Mouse (Mus musculus) heart, adult 2 months (tissue): ENCODE measurements around the gene Srgap3. TPM values are rescaled to one million over a fixed set of nuclear protein-coding genes. Genes with fewer than 3 reads are reported as not detected.

Source experiments
- DNase-seq, 2 experiments: peaks; one replicate each; pipeline ENCODE4 v3.0.0; 2021
- H3K27ac ChIP-seq: fragments of 200-600 bp; 2 replicates; pipeline ENCODE4 v1.8.1; 2022
- H3K27me3 ChIP-seq: fragments of 200-500 bp; 2 replicates; pipeline ENCODE4 v1.6.1; 2012; ENCODE audit warnings: mild to moderate bottlenecking, low read length, inconsistent platforms, mixed read lengths; ENCODE audit not compliant: control insufficient read depth, insufficient read depth
- H3K36me3 ChIP-seq: fragments of 200-500 bp; 2 replicates; pipeline ENCODE4 v1.6.1; 2012; ENCODE audit warnings: low read length, inconsistent platforms; ENCODE audit not compliant: control insufficient read depth, insufficient read depth
- H3K4me1 ChIP-seq: fragments of 200-500 bp; 2 replicates; pipeline ENCODE4 v1.6.1; 2011; ENCODE audit warnings: low read length; ENCODE audit not compliant: control insufficient read depth, insufficient read depth
- H3K4me3 ChIP-seq: fragments of 200-600 bp; 2 replicates; pipeline ENCODE4 v1.8.1; 2022
- H3K79me2 ChIP-seq: fragments of 200-500 bp; replicated peaks from 2 replicates; pipeline ENCODE4 v1.6.1; 2012; ENCODE audit warnings: mild to moderate bottlenecking, inconsistent platforms, low read length, moderate library complexity, mixed read lengths; ENCODE audit not compliant: control insufficient read depth, insufficient read depth
- H3K9ac ChIP-seq: fragments of 200-500 bp; 2 replicates; pipeline ENCODE4 v1.6.1; 2012; ENCODE audit warnings: low read depth, mild to moderate bottlenecking, control low read depth, inconsistent platforms, low read length, mixed read lengths
- CTCF ChIP-seq: fragments of 200-600 bp; IDR thresholded peaks from 2 replicates; pipeline ENCODE4 v1.8.1; 2022; ENCODE audit warnings: antibody characterized with exemption, mild to moderate bottlenecking, moderate library complexity
- EP300 ChIP-seq: fragments of 200-500 bp; IDR thresholded peaks from 2 replicates; pipeline ENCODE4 v1.6.1; 2011; ENCODE audit warnings: low read depth, low read length, control low read depth; ENCODE audit not compliant: insufficient read depth
- POLR2A ChIP-seq: fragments of 200-500 bp; IDR thresholded peaks from 2 replicates; pipeline ENCODE4 v1.6.1; 2011; ENCODE audit warnings: mild to moderate bottlenecking, low read depth, low read length, control low read depth; ENCODE audit not compliant: insufficient read depth
- WGBS: fragments of 180-500 bp; shearing (Covaris S2); methylation state at CpG from one replicate; pipeline ENCODE4 v1.1.7; 2018; 5-methylcytosine and 5-hydroxymethylcytosine counted together
- intact Hi-C: fragments of 180-260 bp; cut with DNase I; formaldehyde crosslinking; loops from one replicate; pipeline ENCODE4 v1.15.1; 2025
- polyA plus RNA-seq: library from polyadenylated mRNA; depleted of rRNA; stranded (reverse); fragments of >200 nt; gene quantifications from 2 replicates; pipeline ENCODE4 v1.2.3, GENCODE M21; 2012
- total RNA-seq, 2 experiments: library from RNA; stranded (reverse); gene quantifications; 2 replicates each; pipeline ENCODE4 v1.2.3; 2021

Gene Srgap3
- total and polyA plus RNA-seq, 3 experiments = 0.42 to 1.4 (median 0.61) TPM

DNA sequence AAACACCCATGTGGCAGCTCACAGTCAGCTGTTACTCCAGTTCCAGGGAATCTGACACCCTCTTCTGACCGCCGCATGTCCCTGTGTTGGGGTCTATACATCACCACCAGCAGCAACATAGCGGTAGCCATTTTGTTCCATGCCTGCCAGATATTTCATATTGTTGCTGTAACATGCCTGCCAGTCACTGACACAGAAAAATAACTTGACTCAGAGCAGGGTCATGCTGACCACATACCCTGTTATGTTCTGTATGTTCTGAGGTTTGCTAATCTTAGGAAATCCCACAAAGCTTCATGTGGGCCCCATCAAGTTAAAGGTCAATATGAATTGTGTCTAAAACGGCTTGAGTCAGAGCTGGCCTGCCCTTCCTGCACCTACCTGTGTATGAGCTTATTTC is 30.2 kb upstream of the Srgap3 start:
- TF ChIP-seq CTCF = no peak
- TF ChIP-seq POLR2A = no peak
- no peak for TF ChIP-seq EP300
- 87% methylated on average over 4 of the region's 4 CpGs for WGBS

DNA sequence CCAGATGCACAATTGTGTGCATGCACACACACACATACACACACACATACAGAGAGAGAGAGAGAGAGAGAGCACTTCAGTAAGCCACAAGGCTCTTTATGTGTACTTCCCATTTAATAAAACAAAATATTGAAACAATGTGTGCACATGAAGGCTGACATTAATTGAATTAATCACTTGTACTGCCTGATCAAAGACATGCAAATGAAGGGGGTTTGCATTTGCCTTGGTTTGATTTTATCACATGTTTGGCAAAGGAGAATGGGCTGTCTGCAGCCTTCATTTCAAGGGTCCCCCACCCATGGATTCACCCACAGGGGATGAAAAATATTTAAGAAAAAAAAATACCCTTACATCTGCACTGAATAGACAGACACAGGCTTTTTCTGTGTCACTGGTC is 29.5 kb upstream of the Srgap3 start:
- Histone ChIP-seq H3K27ac (no peak overlapping the region), H3K79me2 (no peaks in the 10 kb centered on the region), H3K9ac (no peak overlapping the region), H3K4me3 (no peak overlapping the region), H3K4me1 (no peaks in the 10 kb centered on the region), H3K36me3 (no peaks in the 10 kb centered on the region), H3K27me3 (no peaks in the 10 kb centered on the region)
- no peak for DNase-seq
- intact Hi-C loops = no loop called here
- no peak for TF ChIP-seq POLR2A
- TF ChIP-seq EP300 = no peak
- no peak for TF ChIP-seq CTCF

More for the DNA sequence above, 30.2 kb upstream of the Srgap3 start:
- no peaks in the 10 kb centered on the region for H3K27me3 ChIP-seq
- no peaks in the 10 kb centered on the region for H3K36me3 ChIP-seq
- H3K79me2 ChIP-seq = no peaks in the 10 kb centered on the region
- no peaks in the 10 kb centered on the region for H3K4me1 ChIP-seq
- H3K27ac ChIP-seq = no peak overlapping the region
- H3K4me3 ChIP-seq = no peak overlapping the region
- H3K9ac ChIP-seq = no peak overlapping the region
- DNase-seq = no peak
- intact Hi-C loops = no loop called here

DNA sequence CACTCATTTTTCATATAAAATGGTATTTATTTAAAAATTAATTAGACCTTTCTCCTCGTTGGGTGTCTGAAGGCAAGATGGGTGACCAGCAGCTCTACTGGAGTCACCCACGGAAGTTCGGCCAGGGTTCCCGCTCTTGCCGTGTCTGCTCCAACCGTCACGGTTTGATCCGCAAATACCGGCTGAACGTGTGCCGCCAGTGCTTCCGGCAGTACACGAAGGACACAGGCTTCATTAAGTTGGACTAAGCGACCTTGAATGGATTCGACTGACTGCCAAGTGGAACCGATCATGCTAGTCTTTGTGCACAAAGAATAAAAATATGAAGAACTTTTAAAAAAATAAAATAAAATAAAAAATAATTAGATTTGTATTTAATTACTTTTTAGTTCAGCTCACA is 29.1 kb upstream of the Srgap3 start:
- H3K4me3 ChIP-seq = no peak overlapping the region
- intact Hi-C loops = no loop called here
- H3K4me1 ChIP-seq = no peaks in the 10 kb centered on the region
- H3K79me2 ChIP-seq = no peaks in the 10 kb centered on the region
- DNase-seq = no peak
- H3K27me3 ChIP-seq = no peaks in the 10 kb centered on the region
- no peak overlapping the region for H3K9ac ChIP-seq
- TF ChIP-seq POLR2A (no peak), EP300 (no peak), CTCF (no peak)
- H3K36me3 ChIP-seq = no peaks in the 10 kb centered on the region
- H3K27ac ChIP-seq = no peak overlapping the region
- 92% methylated on average over 16 of the region's 16 CpGs for WGBS

DNA sequence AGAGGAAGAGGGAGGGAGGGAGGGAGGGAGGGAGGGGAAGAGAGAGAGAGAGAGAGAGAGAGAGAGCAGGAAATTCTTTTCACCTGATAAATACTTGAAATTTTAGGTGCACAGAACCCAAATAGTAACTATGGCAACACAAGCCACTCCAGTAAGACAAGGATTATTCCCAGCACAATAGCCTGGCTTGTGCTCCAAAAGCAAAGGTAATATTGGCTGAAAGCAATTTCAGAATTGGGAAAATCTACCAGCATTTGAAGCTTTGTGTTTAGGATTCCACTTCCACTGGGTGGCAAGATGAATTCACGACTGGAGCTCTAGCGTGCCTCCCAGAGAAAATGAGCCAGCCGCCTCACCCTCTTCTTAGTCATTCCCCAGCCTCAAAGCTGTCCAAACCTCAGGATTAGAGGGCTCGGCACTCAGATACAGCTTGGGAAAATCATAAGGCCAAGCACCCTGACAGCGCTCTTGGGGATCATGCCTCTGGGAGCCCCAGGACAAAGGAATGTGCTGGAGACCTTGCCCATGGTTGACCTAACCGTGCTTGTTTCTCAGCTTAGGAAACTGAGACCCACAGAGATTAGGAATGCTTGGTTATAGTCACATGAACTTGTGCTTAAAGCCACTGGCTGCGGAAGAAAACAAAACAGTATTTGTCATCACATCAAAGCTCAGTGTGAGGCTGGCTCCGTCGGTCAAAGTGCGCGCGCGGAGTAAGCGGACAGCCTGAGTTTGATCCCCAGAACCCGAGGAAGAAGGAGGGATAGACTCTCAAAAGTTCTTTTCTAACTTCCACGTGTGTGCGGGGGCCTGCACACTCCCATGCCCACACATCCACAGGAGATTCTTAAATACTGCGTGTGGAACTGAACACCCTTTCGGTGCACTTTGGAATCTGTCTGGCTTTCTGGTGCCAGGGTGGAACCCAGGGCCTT is 27.0 kb upstream of the Srgap3 start:
- Histone ChIP-seq H3K79me2 (no peaks in the 10 kb centered on the region), H3K27me3 (no peaks in the 10 kb centered on the region), H3K27ac (no peak overlapping the region), H3K4me3 (no peak overlapping the region), H3K9ac (no peak overlapping the region), H3K36me3 (no peaks in the 10 kb centered on the region), H3K4me1 (no peaks in the 10 kb centered on the region)
- intact Hi-C loops = no loop called here
- 69% methylated on average over 19 of the region's 19 CpGs for WGBS
- DNase-seq = no peak
- TF ChIP-seq CTCF (no peak), POLR2A (no peak), EP300 (no peak)

DNA sequence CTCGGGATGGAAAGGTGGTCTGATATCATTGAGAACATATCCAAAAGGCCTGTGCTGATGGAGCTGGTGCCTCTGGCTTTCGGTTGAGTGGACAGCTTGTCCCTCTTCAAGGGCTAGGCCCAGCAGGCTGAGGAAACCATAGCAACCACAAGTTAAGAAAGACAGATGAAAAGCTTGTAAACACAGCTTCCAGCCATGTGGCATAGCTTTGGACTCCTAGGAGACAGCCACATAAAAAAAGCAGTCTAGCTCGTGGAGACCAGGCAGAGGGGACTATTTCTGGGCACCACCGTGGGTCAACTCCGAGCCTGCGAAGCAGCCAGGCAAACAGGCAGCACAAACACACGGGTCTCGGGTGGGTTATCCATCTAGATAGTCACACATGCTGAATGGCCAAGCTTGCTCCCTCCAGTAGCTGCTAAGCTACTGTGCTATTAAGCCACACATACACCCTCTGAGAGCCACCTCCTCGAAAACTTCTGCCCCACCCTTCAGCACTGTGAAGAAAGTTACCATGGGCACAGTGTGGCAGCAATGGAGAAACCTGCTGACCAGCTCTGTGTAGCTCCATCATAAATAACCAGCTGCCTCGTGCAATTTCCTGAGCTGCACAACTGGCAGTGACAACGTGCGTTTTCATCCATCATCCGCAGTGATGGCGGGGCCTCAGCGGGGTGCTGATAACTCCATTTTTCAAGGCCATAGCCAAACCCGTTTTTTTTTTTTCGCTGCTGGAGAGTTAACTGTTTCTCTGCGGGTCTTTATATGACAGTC is 26.0 kb upstream of the Srgap3 start:
- no peaks in the 10 kb centered on the region for H3K4me1 ChIP-seq
- no peak overlapping the region for H3K9ac ChIP-seq
- no peak for TF ChIP-seq CTCF
- no peak for TF ChIP-seq EP300
- no peak for TF ChIP-seq POLR2A
- no peak for DNase-seq
- intact Hi-C loops = no loop called here
- 38% methylated on average over 18 of the region's 18 CpGs for WGBS
- H3K27ac ChIP-seq = no peak overlapping the region
- no peaks in the 10 kb centered on the region for H3K27me3 ChIP-seq
- H3K36me3 ChIP-seq = no peaks in the 10 kb centered on the region
- H3K79me2 ChIP-seq = no peaks in the 10 kb centered on the region
- no peak overlapping the region for H3K4me3 ChIP-seq

DNA sequence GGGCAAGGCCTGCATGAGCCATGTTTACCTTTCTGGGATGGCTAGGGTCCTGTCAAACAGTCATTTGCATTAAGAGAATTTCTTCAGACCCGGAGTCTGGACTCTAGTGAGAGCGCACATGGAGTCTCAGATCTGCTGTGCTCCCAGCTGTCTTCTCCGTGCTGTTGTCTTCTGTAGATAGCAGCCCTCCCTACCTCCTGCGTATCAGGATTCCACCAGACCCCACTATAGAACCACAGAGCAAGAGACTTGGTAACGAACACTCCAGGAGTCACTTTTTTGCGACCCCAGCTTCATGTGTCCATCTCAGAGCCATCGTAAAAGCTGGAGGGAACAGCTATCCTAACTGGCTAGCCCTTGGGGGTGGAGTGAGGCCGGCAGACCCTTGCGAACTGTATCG is 25.1 kb upstream of the Srgap3 start:
- TF ChIP-seq CTCF (no peak), POLR2A (no peak), EP300 (no peak)
- Histone ChIP-seq H3K27me3 (no peaks in the 10 kb centered on the region), H3K4me3 (no peak overlapping the region), H3K9ac (no peak overlapping the region), H3K36me3 (no peaks in the 10 kb centered on the region), H3K27ac (no peak overlapping the region), H3K4me1 (no peaks in the 10 kb centered on the region), H3K79me2 (no peaks in the 10 kb centered on the region)
- DNase-seq = no peak
- intact Hi-C loops = no loop called here
- 83% methylated on average over 10 of the region's 10 CpGs for WGBS
